Mouse (Mus musculus) left cerebral cortex, postnatal 4 days (tissue): Measurements from ENCODE around the gene Riok1. TPM values are rescaled to one million over a fixed set of nuclear protein-coding genes. Genes with fewer than 3 reads are reported as not detected.
A peak's percentile ranks its signal among the peaks of the same experiment; 100 is the strongest.

ENCODE experiments used
- DNase-seq: peaks from one replicate; pipeline ENCODE4 v3.0.0-alpha.2; 2022
- intact Hi-C: fragments of 180-260 bp; cut with DNase I; formaldehyde crosslinking; loops from one replicate; pipeline ENCODE4 v1.15.1; 2025
- total RNA-seq, 2 experiments: library from RNA; stranded (reverse); gene quantifications; 2 replicates each; pipeline ENCODE4 v1.2.3; 2021

Riok1 gene
- total RNA-seq: 10 to 100 TPM; 36.2 to 37.3 TPM

- DNase-seq: no peak
- intact Hi-C loops: loop anchor here (5.0 kb wide), 1 partner anchor 44 kb away; the partner anchor contains the start of gene Ssr1
Observed at GRCm38 (mm10) chr13:38036343-38037043, at the start of gene Riok1. Gene Riok1, plus strand, starts transcription at chr13:38036995.

- DNase-seq: no peak
Observed at GRCm38 (mm10) chr13:37989701-37990100, 47.1 kb upstream of the Riok1 start.

GRCm38 (mm10) chr13:37992638-37993371, 44.0 kb upstream of the Riok1 start:
- intact Hi-C loops: loop anchor here (5.0 kb wide), 1 partner anchor 44 kb away; the partner anchor contains the start of genes Cage1 and Riok1
- no peak for DNase-seq

More at GRCm38 (mm10) chr13:37989701-37990100, 47.1 kb upstream of the Riok1 start:
- intact Hi-C loops: loop anchor here (5.0 kb wide), 2 partner anchors 48 to 58 kb away; partner anchors contain the start of genes Cage1 and Riok1

GRCm38 (mm10) chr13:37993376-37993703, 43.5 kb upstream of the Riok1 start:
- DNase-seq: no peak

GRCm38 (mm10) chr13:37993704-37994404, 42.9 kb upstream of the Riok1 start, which contains the start of gene Ssr1:
Gene Ssr1, minus strand, starts transcription at chr13:37994217.
- intact Hi-C loops: loop anchor here (5.0 kb wide), 1 partner anchor 43 kb away; the partner anchor contains the start of genes Cage1 and Riok1
- DNase-seq: peak; percentile 98

More at GRCm38 (mm10) chr13:37993376-37993703, 43.5 kb upstream of the Riok1 start:
- intact Hi-C loops: loop anchor here (5.0 kb wide), 1 partner anchor 44 kb away; the partner anchor contains the start of genes Cage1 and Riok1

GRCm38 (mm10) chr13:37994405-37994749, 42.4 kb upstream of the Riok1 start:
- intact Hi-C loops: loop anchor here (5.0 kb wide), 1 partner anchor 43 kb away; the partner anchor contains the start of genes Cage1 and Riok1

GRCm38 (mm10) chr13:37999713-38000112, 37.1 kb upstream of the Riok1 start:
- DNase-seq: no peak
- intact Hi-C loops: no loop called here

More at GRCm38 (mm10) chr13:37994405-37994749, 42.4 kb upstream of the Riok1 start:
- no peak for DNase-seq

- intact Hi-C loops: no loop called here
- DNase-seq: no peak
Observed at GRCm38 (mm10) chr13:38002461-38002860, 34.3 kb upstream of the Riok1 start.

- no peak for DNase-seq
- intact Hi-C loops: no loop called here
Observed at GRCm38 (mm10) chr13:38007972-38008371, 28.8 kb upstream of the Riok1 start.

GRCm38 (mm10) chr13:38009721-38010408, 26.9 kb upstream of the Riok1 start:
- intact Hi-C loops: no loop called here
- DNase-seq: no peak

- intact Hi-C loops: no loop called here
- DNase-seq: no peak
Observed at GRCm38 (mm10) chr13:38010444-38010910, 26.3 kb upstream of the Riok1 start.

GRCm38 (mm10) chr13:38012436-38012835, 24.4 kb upstream of the Riok1 start:
- DNase-seq: no peak
- intact Hi-C loops: no loop called here

- DNase-seq: no peak
- intact Hi-C loops: no loop called here
Observed at GRCm38 (mm10) chr13:38015591-38015990, 21.2 kb upstream of the Riok1 start.

- no peak for DNase-seq
- intact Hi-C loops: no loop called here
Observed at GRCm38 (mm10) chr13:38018791-38019190, 18.0 kb upstream of the Riok1 start.

GRCm38 (mm10) chr13:38025874-38026273, 10.9 kb upstream of the Riok1 start:
- DNase-seq: no peak
- intact Hi-C loops: no loop called here

GRCm38 (mm10) chr13:38027618-38028248, 9.1 kb upstream of the Riok1 start:
- DNase-seq: no peak
- intact Hi-C loops: no loop called here

GRCm38 (mm10) chr13:38028407-38028806, 8.4 kb upstream of the Riok1 start:
- intact Hi-C loops: no loop called here
- no peak for DNase-seq

- peak; percentile 97 for DNase-seq
- intact Hi-C loops: loop anchor here (5.0 kb wide), 1 partner anchor 45 kb away; the partner anchor contains the start of gene Ssr1
Observed at GRCm38 (mm10) chr13:38037044-38037687, 371 bp downstream of the Riok1 start, which contains the start of gene Cage1. Gene Cage1, minus strand, starts transcription at chr13:38037069.

GRCm38 (mm10) chr13:38037811-38038210, 1.0 kb downstream of the Riok1 start:
- no peak for DNase-seq
- intact Hi-C loops: loop anchor here (5.0 kb wide), 1 partner anchor 46 kb away; the partner anchor contains the start of gene Ssr1
